In the genomic region with DNA sequence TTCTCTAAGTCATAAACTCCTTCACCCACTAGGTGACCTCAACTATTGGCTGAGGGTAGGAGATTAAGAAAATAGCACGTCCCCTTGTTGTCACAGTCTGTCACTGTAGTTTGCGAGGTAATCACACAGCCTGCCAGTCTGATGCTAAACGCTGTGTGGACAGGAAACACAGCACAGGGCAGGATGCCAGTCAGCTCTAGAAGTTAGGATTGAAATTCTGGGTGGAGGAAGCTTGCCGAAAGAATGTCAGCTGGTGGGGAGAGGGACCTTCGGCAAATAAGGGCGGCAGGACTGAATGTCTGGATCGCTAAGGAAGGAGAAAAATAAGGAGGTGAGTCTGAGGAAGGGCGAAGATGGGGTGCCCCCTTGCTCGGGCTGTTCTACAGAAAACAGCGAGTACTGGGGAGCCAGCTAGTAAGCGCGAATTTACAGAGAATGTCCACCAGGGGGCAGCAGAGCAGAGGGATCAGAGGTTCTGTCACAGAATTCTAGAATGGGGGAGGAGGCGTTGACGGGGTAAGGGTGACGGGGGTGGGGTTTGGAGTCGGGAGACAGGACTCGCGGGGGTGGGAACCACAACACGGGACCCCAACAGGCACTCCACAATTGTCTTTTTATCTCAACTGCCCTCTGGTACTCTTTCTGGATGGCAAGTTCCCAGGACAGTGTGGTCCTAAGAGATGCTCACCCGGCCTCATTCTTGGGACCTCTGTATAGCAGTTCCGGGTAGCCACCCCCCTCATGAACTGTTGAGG, we compare ENCODE assay signal across 8 mouse cellular contexts. TPM values are rescaled to one million over a fixed set of nuclear protein-coding genes. Genes with fewer than 3 reads are reported as not detected.
DNase-seq lines count a peak whose midpoint lies in the region; TF ChIP-seq lines count a peak whose summit lies in the region.

No protein-coding gene starts in this region.

- H3K4me3 ChIP-seq in cerebellum, adult 2 months (replicated peaks; ENCODE audit: insufficient read depth, low read depth, low read length): no peak overlapping the region
- peak overlapping the region; percentile 36 for H3K4me3 ChIP-seq in hindbrain, embryonic 10.5 days

- H3K27ac ChIP-seq in cerebellum, adult 2 months (ENCODE audit: insufficient read depth, low read length): no peak overlapping the region
- H3K27ac ChIP-seq in hindbrain, embryonic 10.5 days: peak overlapping the region; percentile 71

- H3K9me3 ChIP-seq in hindbrain, embryonic 10.5 days: no peaks in the 10 kb centered on the region; the same call in 1 of the 2 replicates

- peaks cover 1% of the 10 kb centered on the region; the same call in 1 of the 2 replicates for H3K27me3 ChIP-seq in cerebellum, adult 2 months (ENCODE audit: control insufficient read depth, insufficient read depth, low read length)
- peaks cover 20% of the 10 kb centered on the region; the same call in 1 of the 2 replicates for H3K27me3 ChIP-seq in hindbrain, embryonic 10.5 days (ENCODE audit: insufficient read depth, poor library complexity, severe bottlenecking)

- TF ChIP-seq CTCF in cerebellum, adult 2 months (IDR thresholded peaks at IDR 0.05; ENCODE audit: borderline replicate concordance, insufficient read depth, low read depth, low read length): peak; percentile 76

- H3K4me1 ChIP-seq in cerebellum, adult 2 months (ENCODE audit: control insufficient read depth, insufficient read depth, low read length): no peaks in the 10 kb centered on the region
- H3K4me1 ChIP-seq in hindbrain, embryonic 10.5 days (replicated peaks): peaks cover 14% of the 10 kb centered on the region

- DNase-seq in MEL-GATA-1-ER (ENCODE audit: extremely low read depth, low read depth): peak; percentile 75
- DNase-seq in cerebellum, adult 2 months: peak; percentile 62 to 79
- peak; percentile 76 for DNase-seq in forelimb bud, embryonic 11.5 days (ENCODE audit: low read depth, low spot score)
- DNase-seq in hindbrain, embryonic 10.5 days (ENCODE audit: low spot score): peak; percentile 83
- DNase-seq in layer of hippocampus, postnatal 10 days (ENCODE audit: low spot score in 2 of 2): peak; percentile 94
- peak; percentile 65 to 81 for DNase-seq in lung, postnatal 4 days
- peak; percentile 71 for DNase-seq in retina, postnatal 7 days (ENCODE audit: low read depth, low spot score)
- peak; percentile 62 to 65 for DNase-seq in urinary bladder, adult 18-20 months (ENCODE audit: low spot score in 2 of 2)

- TF ChIP-seq POLR2A in cerebellum, adult 2 months (IDR thresholded peaks at IDR 0.05; ENCODE audit: borderline replicate concordance, insufficient read depth, low read length): no peak

- no peaks in the 10 kb centered on the region for H3K36me3 ChIP-seq in hindbrain, embryonic 10.5 days

- WGBS in cerebellum, adult 2 months: 3% methylated on average over 21 of the region's 21 CpGs
- 15% methylated on average over 21 of the region's 21 CpGs for WGBS in hindbrain, embryonic 10.5 days

RNA-seq across cellular contexts. Expression of gene Adgrd1, which starts 33.3 kb away (rescaled TPM):
- polyA plus RNA-seq in cerebellum, adult 2 months (2012; rRNA removed): 0.27 and 0.34 TPM in 2 replicates
- polyA plus RNA-seq in hindbrain, embryonic 10.5 days (2016; fragmentation: Nextera tagmentation; extraction: Ambion mirVana): 0.06 and 0.13 TPM in 2 replicates
- under 1 TPM; 0.55 to 0.60 TPM for total RNA-seq in layer of hippocampus, postnatal 10 days (2021)

RNA-seq across cellular contexts. Expression of gene Ran, which starts 43.3 kb away (rescaled TPM):
- 152 and 160 TPM in 2 replicates for polyA plus RNA-seq in cerebellum, adult 2 months (2012; rRNA removed)
- polyA plus RNA-seq in hindbrain, embryonic 10.5 days (2016; fragmentation: Nextera tagmentation; extraction: Ambion mirVana): 886 and 980 TPM in 2 replicates
- total RNA-seq in layer of hippocampus, postnatal 10 days (2021): 100 to 1,000 TPM; 164 to 177 TPM

RNA-seq across cellular contexts. Expression of gene Stx2, which starts 54.8 kb away (rescaled TPM):
- 21.4 and 21.8 TPM in 2 replicates for polyA plus RNA-seq in cerebellum, adult 2 months (2012; rRNA removed)
- 25.9 and 26.7 TPM in 2 replicates for polyA plus RNA-seq in hindbrain, embryonic 10.5 days (2016; fragmentation: Nextera tagmentation; extraction: Ambion mirVana)
- 10 to 100 TPM; 31.9 to 33.2 TPM for total RNA-seq in layer of hippocampus, postnatal 10 days (2021)
